Comparison of ENCODE assay signal across 8 mouse cellular contexts in the genomic region with DNA sequence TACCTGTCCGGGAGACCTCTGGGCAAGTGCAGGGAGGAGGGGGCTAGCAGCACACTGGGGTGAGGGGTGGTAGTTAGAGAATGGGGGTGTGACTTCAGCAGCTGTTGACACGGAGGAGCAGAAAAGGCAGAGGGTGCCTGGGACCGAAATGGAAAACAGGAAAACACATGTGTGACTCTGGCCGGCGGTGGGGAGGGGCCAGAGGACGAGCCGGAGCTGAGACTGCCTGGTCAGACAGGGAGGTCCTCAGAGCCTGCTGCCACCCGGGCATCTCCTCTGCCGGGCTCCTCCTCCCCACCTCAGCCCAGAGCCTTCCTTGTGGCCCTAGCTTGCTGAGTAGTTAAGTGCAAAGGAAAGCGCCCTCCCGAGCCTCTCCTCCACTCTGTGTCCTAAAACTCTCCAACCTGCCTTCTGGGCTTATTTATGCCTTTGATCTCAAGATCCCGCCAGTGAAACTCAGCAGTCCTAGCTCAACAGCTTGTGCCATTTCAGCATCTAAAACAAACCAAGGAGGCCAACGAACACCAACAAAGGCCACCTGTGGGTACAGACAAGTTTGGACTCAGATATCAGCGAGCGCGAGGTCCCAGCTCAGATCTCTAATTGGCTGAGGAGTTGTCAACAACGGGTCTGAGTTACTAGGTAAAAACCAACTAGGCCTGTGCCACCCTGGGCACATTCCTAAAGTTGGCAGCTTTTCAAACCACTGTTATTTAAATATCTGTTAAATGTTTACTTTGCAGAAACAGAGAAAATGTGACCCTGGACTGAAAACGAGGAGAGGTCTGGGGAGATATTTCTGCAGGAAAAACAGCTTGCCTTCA. TPM values are rescaled to one million over a fixed set of nuclear protein-coding genes. Genes with fewer than 3 reads are reported as not detected.
DNase-seq lines count a peak whose midpoint lies in the region; ATAC-seq and TF ChIP-seq lines count a peak whose summit lies in the region.
"Had no signal": no experiment of that assay in that cellular context is flagged by ENCODE, and none has a peak within 500 bp of the region (broad histone marks: within the 10 kb centered on the region; RNA-seq: fewer than 3 reads in every experiment).

No protein-coding gene starts in this region.

- H3K4me1 ChIP-seq in CH12.LX (ENCODE audit: control insufficient read depth in 1 of 2, insufficient read depth in 2 of 2) (peaks cover 3 to 71% of the 10 kb centered on the region in 2 experiments), ES-E14 (ENCODE audit: control insufficient read depth in 2 of 2, insufficient read depth in 2 of 2, low read length in 2 of 2, poor library complexity in 1 of 2) (peaks cover 7 to 15% of the 10 kb centered on the region in 2 experiments; a peak in 2 of 4 replicates)
- no peaks in the 10 kb centered on the region for H3K4me1 ChIP-seq in midbrain, embryonic 14.5 days (ENCODE audit: control insufficient read depth, insufficient read depth, low read length)

- peak overlapping the region; percentile 95 for H3K4me2 ChIP-seq in CH12.LX (ENCODE audit: insufficient read depth, low read depth, poor library complexity, severe bottlenecking)
- H3K4me2 ChIP-seq in midbrain, embryonic 14.5 days (ENCODE audit: low read length) = peak overlapping the region; percentile 22; the same call in 1 of the 2 replicates

- DNase-seq in CH12.LX (ENCODE audit: extremely low read depth) = no peak
- no peak for DNase-seq in ES-E14 (ENCODE audit: low read depth, low spot score)
- DNase-seq in heart, postnatal 10 days = peak; percentile 44 to 48
- peak; percentile 66 to 77 for DNase-seq in kidney, postnatal 4 days
- no peak for DNase-seq in midbrain, embryonic 14.5 days
- no peak for DNase-seq in frontal cortex, postnatal 10 days (ENCODE audit: low spot score in 2 of 2)
- no peak for DNase-seq in left cerebral cortex, postnatal 25 days (ENCODE audit: low spot score in 2 of 2)

- TF ChIP-seq POLR2A in CH12.LX (IDR thresholded peaks at IDR 0.05; ENCODE audit: low read depth, low read length) = peak; percentile 48

- ATAC-seq in midbrain, embryonic 14.5 days (ENCODE audit: low FRiP score, low TSS enrichment) = peak; percentile 37; the same call in 1 of the 2 replicates

- TF ChIP-seq EP300 in CH12.LX (IDR thresholded peaks at IDR 0.05; ENCODE audit: low read length) = no peak

- intact Hi-C loops in heart, postnatal 10 days (cut with DNase I) = loop anchor here (2.0 kb wide), 3 partner anchors 53 to 185 kb away; a partner anchor contains a TSS
- intact Hi-C loops in left cerebral cortex, postnatal 25 days (cut with DNase I) = loop anchor here (2.0 to 5.0 kb wide), 3 partner anchors 37 to 177 kb away; a partner anchor contains a TSS

- H3K36me3 ChIP-seq in CH12.LX (replicated peaks in 1 of 2; ENCODE audit: control insufficient read depth in 1 of 2, insufficient read depth in 1 of 2, low read length in 1 of 2) (peaks cover 2 to 3% of the 10 kb centered on the region in 2 experiments), ES-E14 (ENCODE audit: control insufficient read depth, insufficient read depth, low read length, poor library complexity, severe bottlenecking) (peaks cover 11% of the 10 kb centered on the region; the same call in 1 of the 2 replicates)
- H3K36me3 ChIP-seq in midbrain, embryonic 14.5 days (ENCODE audit: control insufficient read depth, insufficient read depth, low read length) = no peaks in the 10 kb centered on the region

- 11% methylated on average over 18 of the region's 18 CpGs for WGBS in midbrain, embryonic 14.5 days

- no peak for TF ChIP-seq RAD21 in CH12.LX (IDR thresholded peaks at IDR 0.05; ENCODE audit: low read depth, low read length)

- H3K79me2 ChIP-seq in CH12.LX (replicated peaks; ENCODE audit: control insufficient read depth, extremely low read depth, insufficient read depth, poor library complexity, severe bottlenecking) = peaks cover 16% of the 10 kb centered on the region; the same call in 1 of the 2 replicates

- no peaks in the 10 kb centered on the region for H3K27me3 ChIP-seq in CH12.LX (replicated peaks)
- H3K27me3 ChIP-seq in midbrain, embryonic 14.5 days (ENCODE audit: control insufficient read depth, insufficient read depth, low read length) = peaks cover 7% of the 10 kb centered on the region; the same call in 1 of the 2 replicates

- TF ChIP-seq CTCF in CH12.LX (conservative IDR thresholded peaks at IDR 0.05 in 1 of 2, IDR thresholded peaks at IDR 0.05 in 1 of 2; ENCODE audit: low read depth in 2 of 2, low read length in 2 of 2) = no peak

- H3K27ac ChIP-seq in CH12.LX (ENCODE audit: insufficient read depth, low read depth) (peak overlapping the region; percentile 70), ES-E14 (ENCODE audit: insufficient read depth, low read depth, low read length, poor library complexity, severe bottlenecking) (peak overlapping the region; percentile 88)
- no peak overlapping the region for H3K27ac ChIP-seq in midbrain, embryonic 14.5 days (replicated peaks; ENCODE audit: low read depth, low read length)

- in situ Hi-C loops in CH12.LX (cut with MboI; ENCODE audit: low pct_ligation_motif_present, low pct_unique_long_range_greater_than_20kb, low sequenced_read_pairs) (loop anchor here (25.0 kb wide), 1 partner anchor 352 kb away; no protein-coding TSS in a partner anchor), ES-E14 (cut with MboI; ENCODE audit: low sequenced_read_pairs in 2 of 2, unreplicated experiment in 2 of 2) (no loop called here)

- H3K9me3 ChIP-seq in CH12.LX (replicated peaks; ENCODE audit: low read length) (no peaks in the 10 kb centered on the region), ES-E14 (ENCODE audit: control insufficient read depth, insufficient read depth, low read depth, low read length) (no peaks in the 10 kb centered on the region)
- no peaks in the 10 kb centered on the region for H3K9me3 ChIP-seq in midbrain, embryonic 14.5 days (ENCODE audit: control insufficient read depth, low read length)

- H3K9ac ChIP-seq in CH12.LX (ENCODE audit: insufficient read depth, low read depth) (peak overlapping the region; percentile 49), ES-E14 (ENCODE audit: insufficient read depth, low read depth, low read length, poor library complexity, severe bottlenecking) (peak overlapping the region; percentile 64)
- 0 out of 2 replicates have a peak overlapping the region, but pooled peaks have one; percentile 6 for H3K9ac ChIP-seq in midbrain, embryonic 14.5 days (replicated peaks; ENCODE audit: low read length)

- dilution Hi-C loops in CH12.LX (cut with MboI; ENCODE audit: extremely low pct_ligation_motif_present, extremely low pct_unique_long_range_greater_than_20kb, low sequenced_read_pairs) = no loop called here

- H3K4me3 ChIP-seq in CH12.LX (replicated peaks in 1 of 3; ENCODE audit: low read depth in 2 of 3, low read length in 2 of 3, poor library complexity in 1 of 3) = peak overlapping the region; percentile 29 to 73 (median 65)
- H3K4me3 ChIP-seq in ES-E14 (ENCODE audit: insufficient read depth in 1 of 2, low read depth in 1 of 2, low read length in 2 of 2, poor library complexity in 1 of 2, severe bottlenecking in 1 of 2) = peak overlapping the region; percentile 61 to 77
- H3K4me3 ChIP-seq in midbrain, embryonic 14.5 days (replicated peaks; ENCODE audit: low read depth, low read length) = no peak overlapping the region
- H3K4me3 ChIP-seq: erythroblast, embryonic 14.5 days had no signal

TF ChIP-seq in CH12.LX, 34 proteins besides CTCF, POLR2A, EP300 and RAD21 (continues in another document):
- TF ChIP-seq MAZ (IDR thresholded peaks at IDR 0.05; ENCODE audit: low read depth, low read length) = 0 out of 2 replicates have a peak, but pooled peaks have one; percentile 27
- TF ChIP-seq RCOR1 (conservative IDR thresholded peaks at IDR 0.05; ENCODE audit: low read depth, low read length) = no peak

TF ChIP-seq in ES-E14, 5 proteins besides CTCF, POLR2A, EP300 and RAD21 (continues in another document):
- TF ChIP-seq CHD2 (IDR thresholded peaks at IDR 0.05; ENCODE audit: low read depth, low read length) = no peak
- TF ChIP-seq MAFK (IDR thresholded peaks at IDR 0.05; ENCODE audit: insufficient read depth, low read depth, low read length) = no peak

RNA-seq across cellular contexts. Expression of a gene that starts 3.5 kb away (rescaled TPM):
- 43.3 and 50.4 TPM in 2 replicates for total RNA-seq in CH12.LX (2012; rRNA removed)
- 23.8 and 27.8 TPM in 2 replicates for total RNA-seq in CH12.LX (2014; rRNA removed)
- polyA plus RNA-seq in CH12.LX (2012; ENCODE audit: insufficient read length, low read depth) = 40.0 and 45.4 TPM in 2 replicates
- total RNA-seq in ES-E14 (2012; rRNA removed) = 93.1 and 310 TPM in 2 replicates
- 1 to 10 TPM; 6.6 to 8.1 TPM for total RNA-seq in heart, postnatal 10 days (2021)
- polyA plus RNA-seq in midbrain, embryonic 14.5 days (2014; fragmentation: Nextera tagmentation; extraction: Ambion mirVana) = 3.5 and 4.0 TPM in 2 replicates
- total RNA-seq in left cerebral cortex, postnatal 25 days (2021) = 1 to 10 TPM; 1.7 to 2.8 TPM

RNA-seq across cellular contexts. Expression of a gene that starts 12.6 kb away (rescaled TPM):
- 309 and 328 TPM in 2 replicates for total RNA-seq in CH12.LX (2012; rRNA removed)
- 87.9 and 97.1 TPM in 2 replicates for total RNA-seq in CH12.LX (2014; rRNA removed)
- 230 and 281 TPM in 2 replicates for polyA plus RNA-seq in CH12.LX (2012; ENCODE audit: insufficient read length, low read depth)
- total RNA-seq in ES-E14 (2012; rRNA removed) = 137 and 272 TPM in 2 replicates
- 100 to 1,000 TPM; 143 to 155 TPM for total RNA-seq in heart, postnatal 10 days (2021)
- polyA plus RNA-seq in midbrain, embryonic 14.5 days (2014; fragmentation: Nextera tagmentation; extraction: Ambion mirVana) = 293 and 337 TPM in 2 replicates
- 10 to 100 TPM; 89.1 to 94.2 TPM for total RNA-seq in left cerebral cortex, postnatal 25 days (2021)

RNA-seq across cellular contexts. Expression of a gene that starts 17.3 kb away (rescaled TPM):
- 0.08 and 0.17 TPM in 2 replicates for total RNA-seq in CH12.LX (2012; rRNA removed)
- total RNA-seq in CH12.LX (2014; rRNA removed) = 0.08 and 0.11 TPM in 2 replicates
- 0.10 TPM in 1 of 2 replicates, not detected in the other for polyA plus RNA-seq in CH12.LX (2012; ENCODE audit: insufficient read length, low read depth)
- total RNA-seq in ES-E14 (2012; rRNA removed) = 29.8 and 67.3 TPM in 2 replicates
- total RNA-seq in heart, postnatal 10 days (2021) = 100 to 1,000 TPM; 106 to 116 TPM
- 36.2 and 58.5 TPM in 2 replicates for polyA plus RNA-seq in midbrain, embryonic 14.5 days (2014; fragmentation: Nextera tagmentation; extraction: Ambion mirVana)
- total RNA-seq in left cerebral cortex, postnatal 25 days (2021) = 10 to 100 TPM in 1 of 2 experiments, 1 to 10 TPM in 1; 7.9 to 14.8 TPM

RNA-seq across cellular contexts. Expression of a gene that starts 49.8 kb away (rescaled TPM):
- total RNA-seq in CH12.LX (2012; rRNA removed) (51.4 and 60.0 TPM in 2 replicates), CH12.LX (2014; rRNA removed) (27.9 and 28.7 TPM in 2 replicates), ES-E14 (2012; rRNA removed) (20.8 and 48.1 TPM in 2 replicates)
- polyA plus RNA-seq in CH12.LX (2012; ENCODE audit: insufficient read length, low read depth) = 64.1 and 79.8 TPM in 2 replicates
- total RNA-seq in heart, postnatal 10 days (2021) = 10 to 100 TPM; 87.9 to 91.3 TPM
- polyA plus RNA-seq in midbrain, embryonic 14.5 days (2014; fragmentation: Nextera tagmentation; extraction: Ambion mirVana) = 26.1 and 27.5 TPM in 2 replicates
- total RNA-seq in left cerebral cortex, postnatal 25 days (2021) = 10 to 100 TPM; 20.6 to 26.9 TPM

RNA-seq across cellular contexts. Expression of a gene that starts 53.5 kb away (rescaled TPM):
- total RNA-seq in CH12.LX (2012; rRNA removed) (37.3 and 38.8 TPM in 2 replicates), CH12.LX (2014; rRNA removed) (34.6 and 34.7 TPM in 2 replicates), ES-E14 (2012; rRNA removed) (28.7 and 62.5 TPM in 2 replicates)
- 88.9 and 111 TPM in 2 replicates for polyA plus RNA-seq in CH12.LX (2012; ENCODE audit: insufficient read length, low read depth)
- 100 to 1,000 TPM; 121 to 125 TPM for total RNA-seq in heart, postnatal 10 days (2021)
- 58.6 and 71.2 TPM in 2 replicates for polyA plus RNA-seq in midbrain, embryonic 14.5 days (2014; fragmentation: Nextera tagmentation; extraction: Ambion mirVana)
- 10 to 100 TPM; 52.4 to 57.2 TPM for total RNA-seq in left cerebral cortex, postnatal 25 days (2021)

Comparison
In these comparisons a context has a peak if more than half of its experiments do, and no peak if none do; other contexts are left out.
1. DNase-seq: peak in heart, postnatal 10 days (2 of 2) and kidney, postnatal 4 days (2 of 2); none in CH12.LX (single experiment), ES-E14 (single experiment), midbrain, embryonic 14.5 days (single experiment), frontal cortex, postnatal 10 days (0 of 2) and left cerebral cortex, postnatal 25 days (0 of 2).
2. H3K9ac ChIP-seq: peak in every context shown above with its lines; median percentile 64 in ES-E14; 49 in CH12.LX; 6 in midbrain, embryonic 14.5 days.
3. RNA of a gene that starts 17.3 kb away (total RNA-seq): 106 to 116 TPM in heart, postnatal 10 days, 29.8 to 67.3 TPM in ES-E14 and 7.9 to 14.8 TPM in left cerebral cortex, postnatal 25 days; 0.08 to 0.17 TPM in CH12.LX; every median in the first group is over 4 times any median in the second.